Mouse (Mus musculus): ENCODE data around the gene Tulp3.

- TF ChIP-seq CTCF (IDR thresholded peaks at IDR 0.05; ENCODE audit: extremely low read depth, insufficient read length, insufficient replicate concordance, low read depth, low read length) (no peak), POLR2A (IDR thresholded peaks at IDR 0.05; ENCODE audit: low read depth, low read length) (no peak)
Observed at GRCm38 (mm10) chr6:128345623-128346022, 10.0 kb downstream of the Tulp3 start.

Data from small intestine, adult 2 months (tissue).